Mouse (Mus musculus) heart, postnatal 10 days (tissue): ENCODE measurements around the gene Tpgs1. TPM values are rescaled to one million over a fixed set of nuclear protein-coding genes. Genes with fewer than 3 reads are reported as not detected.

Source experiments
- DNase-seq, 2 experiments: peaks; one replicate each; pipeline ENCODE4 v3.0.0; 2021
- intact Hi-C: fragments of 180-260 bp; cut with DNase I; formaldehyde crosslinking; loops from one replicate; pipeline ENCODE4 v1.15.1; 2025
- total RNA-seq, 2 experiments: library from RNA; stranded (reverse); gene quantifications; 2 replicates each; pipeline ENCODE4 v1.2.3; 2021

Tpgs1 gene
- total RNA-seq, 2 experiments from 2014 or later = 24.3 to 24.4 TPM

- DNase-seq = no peak
- intact Hi-C loops = no loop called here
Measured at GRCm38 (mm10) chr10:79708668-79709067, 39.5 kb downstream of the Tpgs1 start.

DNA sequence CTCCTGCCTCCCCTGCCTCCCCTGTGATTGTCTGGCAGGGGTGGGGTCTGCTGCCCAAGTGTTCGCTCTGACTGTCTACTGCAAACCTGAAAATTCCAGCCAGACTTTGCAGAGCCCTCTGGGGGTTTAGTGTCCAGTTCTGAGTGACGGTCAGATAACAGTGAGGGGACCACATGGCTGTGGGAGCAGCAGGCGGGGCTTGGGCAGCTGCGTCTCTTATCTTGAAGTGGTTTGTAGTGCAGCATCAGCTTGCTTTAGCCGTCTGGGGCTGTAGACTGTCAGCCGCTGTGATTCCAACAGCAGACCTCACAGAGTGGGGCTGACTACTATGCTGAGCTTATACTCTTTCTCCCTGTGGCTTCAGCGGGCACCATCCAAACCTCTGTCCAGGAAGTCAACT, 40.1 kb downstream of the Tpgs1 start:
- no peak for DNase-seq
- intact Hi-C loops = no loop called here

GRCm38 (mm10) chr10:79712029-79712428, 42.9 kb downstream of the Tpgs1 start:
- intact Hi-C loops = no loop called here
- DNase-seq = no peak

DNA sequence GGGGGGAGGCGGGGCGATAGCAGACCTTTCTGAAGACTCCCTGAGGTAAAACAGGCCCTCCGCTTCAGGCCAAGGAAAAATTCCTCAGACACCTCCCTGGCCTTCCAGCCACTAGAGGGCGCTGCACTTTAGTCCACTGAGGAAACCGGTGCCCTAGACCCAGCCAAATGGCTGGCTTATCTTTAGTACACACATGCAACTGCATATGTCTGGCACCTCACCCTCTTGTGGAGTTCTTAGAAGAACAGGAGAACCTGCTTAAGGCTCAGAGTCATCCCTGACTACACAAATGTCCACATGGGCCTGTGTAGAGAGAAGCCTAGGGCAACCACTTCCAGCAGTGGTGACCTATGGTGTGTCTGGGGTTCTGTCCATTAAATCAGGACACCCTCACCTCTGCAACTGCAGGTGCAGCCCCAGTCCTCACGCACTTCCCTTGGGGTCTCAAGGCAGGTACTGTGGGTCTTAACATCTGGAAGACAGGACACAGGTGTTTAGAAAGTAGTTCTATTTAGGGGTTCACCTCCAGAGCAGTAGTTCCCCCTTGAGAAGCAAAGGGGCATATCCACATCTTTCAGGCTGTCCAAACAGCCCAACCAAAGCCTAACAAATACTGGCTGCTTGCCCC, 43.4 kb downstream of the Tpgs1 start:
- intact Hi-C loops = no loop called here
- DNase-seq = peak; percentile 83 to 92

DNA sequence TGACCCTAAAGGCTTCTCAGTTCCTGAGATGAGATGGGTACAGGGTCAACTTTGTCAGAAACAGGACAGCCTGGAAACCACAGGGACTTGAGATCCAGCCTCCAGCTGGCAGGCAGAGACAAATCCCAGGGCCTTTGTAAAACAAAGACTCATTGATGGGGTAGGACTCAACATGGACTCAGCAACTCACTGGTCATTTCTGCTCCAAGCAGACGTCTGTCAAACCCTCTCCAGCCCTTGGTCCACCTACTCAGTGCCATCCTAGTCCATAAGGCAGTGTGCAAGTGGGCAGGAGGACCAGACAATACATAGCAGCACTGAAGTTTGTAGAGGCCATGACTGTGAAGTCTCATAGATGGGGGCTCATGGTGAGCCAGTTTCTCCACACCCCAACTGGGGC, 44.0 kb downstream of the Tpgs1 start:
- intact Hi-C loops = no loop called here

GRCm38 (mm10) chr10:79714996-79715395, 45.8 kb downstream of the Tpgs1 start:
- intact Hi-C loops = no loop called here
- peak in 1 of 2 experiments; percentile 63 for DNase-seq

More for the DNA sequence above, 44.0 kb downstream of the Tpgs1 start:
- DNase-seq = no peak

- intact Hi-C loops = no loop called here
- DNase-seq = no peak
Measured at GRCm38 (mm10) chr10:79716254-79716987, 47.3 kb downstream of the Tpgs1 start, which contains the start of gene Hcn2. TSS of gene Hcn2 (plus strand) at chr10:79716634.

- DNase-seq = peak in 1 of 2 experiments; percentile 42
- intact Hi-C loops = no loop called here
Measured at GRCm38 (mm10) chr10:79716988-79717355, 47.8 kb downstream of the Tpgs1 start.

DNA sequence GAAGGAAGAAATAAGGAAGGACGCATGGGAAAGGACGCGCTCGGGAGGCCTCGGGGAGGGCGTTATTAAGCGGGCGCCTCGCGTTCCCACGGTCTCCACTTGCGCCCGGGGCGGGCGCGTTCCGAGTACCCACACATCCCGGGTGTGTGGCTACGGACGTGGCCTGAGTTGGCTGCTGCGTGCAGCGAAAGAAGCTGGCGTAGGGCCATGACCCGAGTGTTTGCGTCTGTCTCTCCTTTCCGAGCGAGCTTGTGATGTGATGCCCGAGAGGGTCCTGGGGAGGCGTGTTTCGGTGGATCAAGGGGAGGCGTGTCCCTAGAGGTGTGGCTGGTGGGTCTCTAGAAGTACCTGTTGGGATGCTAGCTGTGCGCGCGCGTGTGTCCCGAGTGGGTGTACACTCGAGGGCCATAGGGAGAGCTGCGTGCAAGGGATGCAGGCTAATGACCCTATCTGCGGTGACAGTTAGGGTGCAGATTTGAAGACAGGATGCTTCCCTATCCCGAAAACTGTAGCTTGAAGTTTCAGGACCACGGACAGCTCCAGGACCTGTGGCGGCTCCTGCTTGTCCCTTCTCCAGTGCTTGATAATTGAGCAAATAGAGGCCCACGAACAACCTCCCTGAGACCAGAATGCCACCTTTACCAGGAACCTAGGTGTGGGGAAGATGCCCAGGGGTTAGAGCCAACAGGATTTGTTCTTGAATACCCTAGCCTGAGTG, 48.6 kb downstream of the Tpgs1 start:
- peak; percentile 85 to 90 for DNase-seq
- intact Hi-C loops = no loop called here

DNA sequence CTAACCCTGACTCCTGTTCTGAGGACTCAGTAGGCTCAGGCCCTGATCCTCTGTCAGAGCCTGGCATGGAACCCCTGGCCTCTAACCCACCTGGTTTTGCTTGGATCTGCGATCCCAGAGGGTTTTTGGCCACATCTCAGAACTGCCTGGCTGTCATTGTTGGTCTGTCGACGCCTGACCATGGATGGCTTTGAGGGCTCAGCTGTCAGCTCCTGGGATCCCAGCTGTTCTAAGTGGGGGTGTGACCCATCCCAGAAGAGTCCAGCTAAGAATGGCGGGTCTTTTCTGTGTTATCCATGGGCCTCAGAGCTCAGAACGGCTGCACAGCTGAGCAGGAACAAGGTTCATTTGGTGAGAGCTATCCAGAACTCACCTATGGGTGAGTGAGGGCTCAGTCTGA, 51.9 kb downstream of the Tpgs1 start:
- intact Hi-C loops = no loop called here
- DNase-seq = no peak

- DNase-seq = no peak
- intact Hi-C loops = no loop called here
Measured at GRCm38 (mm10) chr10:79723047-79723446, 53.9 kb downstream of the Tpgs1 start.

- intact Hi-C loops = no loop called here
- peak; percentile 63 to 65 for DNase-seq
Measured at GRCm38 (mm10) chr10:79723692-79724091, 54.5 kb downstream of the Tpgs1 start.

Other genes starting within 250 kb of the Tpgs1 start
- gene Vmn2r83, start 200.6 kb upstream of the Tpgs1 start, total RNA-seq = not detected
- gene Plpp2, start 135.6 kb upstream of the Tpgs1 start, total RNA-seq = 1 to 10 TPM; 3.4 to 6.0 TPM
- gene Mier2, start 114.2 kb upstream of the Tpgs1 start, total RNA-seq = 10 to 100 TPM; 12.4 to 15.6 TPM
- not detected for gene Theg, start 82.0 kb upstream of the Tpgs1 start, total RNA-seq
- gene C2cd4c, start 55.3 kb upstream of the Tpgs1 start, total RNA-seq = not detected
- 1 to 10 TPM; 4.5 to 4.8 TPM for gene Shc2, start 31.5 kb upstream of the Tpgs1 start, total RNA-seq
- not detected for gene Odf3l2, start 23.6 kb upstream of the Tpgs1 start, total RNA-seq
- gene Madcam1, start 4.8 kb upstream of the Tpgs1 start, total RNA-seq = under 1 TPM; 0.24 to 0.60 TPM
- gene Cdc34, start 12.8 kb downstream of the Tpgs1 start, total RNA-seq = 100 to 1,000 TPM; 152 to 159 TPM
- 1 to 10 TPM; 3.8 to 4.3 TPM for gene Gzmm, start 19.7 kb downstream of the Tpgs1 start, total RNA-seq
- gene Bsg, start 35.1 kb downstream of the Tpgs1 start, total RNA-seq = 1,000 to 10,000 TPM; 1,161 to 1,276 TPM
- 10 to 100 TPM; 22.6 to 27.6 TPM for gene Hcn2, start 47.3 kb downstream of the Tpgs1 start, total RNA-seq
- gene Polrmt, start 77.2 kb downstream of the Tpgs1 start, total RNA-seq = 10 to 100 TPM; 36.3 to 54.4 TPM
- gene Fgf22, start 85.7 kb downstream of the Tpgs1 start, total RNA-seq = not detected
- 10 to 100 TPM; 31.8 to 34.4 TPM for gene Rnf126, start 97.6 kb downstream of the Tpgs1 start, total RNA-seq
- gene Fstl3, start 107.9 kb downstream of the Tpgs1 start, total RNA-seq = 1 to 10 TPM; 5.8 to 7.4 TPM
- gene Prss57, start 121.6 kb downstream of the Tpgs1 start, total RNA-seq = not detected
- gene Palm, start 124.2 kb downstream of the Tpgs1 start, total RNA-seq = 100 to 1,000 TPM in 1 of 2 experiments, 10 to 100 TPM in 1; 90.8 to 103 TPM
- gene Misp, start 151.6 kb downstream of the Tpgs1 start, total RNA-seq = under 1 TPM; 0.22 to 0.30 TPM
- 100 to 1,000 TPM; 144 to 145 TPM for gene Ptbp1, start 185.1 kb downstream of the Tpgs1 start, total RNA-seq
- gene Prtn3, start 205.1 kb downstream of the Tpgs1 start, total RNA-seq = under 1 TPM in 1 of 2 experiments, not detected in 1; 0.55 TPM
- under 1 TPM; 0.53 to 0.89 TPM for gene Plppr3, start 205.3 kb downstream of the Tpgs1 start, total RNA-seq
- not detected for gene Elane, start 216.9 kb downstream of the Tpgs1 start, total RNA-seq
- gene Cfd, start 221.5 kb downstream of the Tpgs1 start, total RNA-seq = 10 to 100 TPM in 1 of 2 experiments, 1 to 10 TPM in 1; 3.2 to 12.0 TPM
- gene Med16, start 239.6 kb downstream of the Tpgs1 start, total RNA-seq = 10 to 100 TPM; 59.5 to 60.0 TPM
- not detected for gene Gm26602, start 241.5 kb downstream of the Tpgs1 start, total RNA-seq
- gene Kiss1r, start 247.6 kb downstream of the Tpgs1 start, total RNA-seq = under 1 TPM; 0.17 to 0.22 TPM